Mouse (Mus musculus) spleen, postnatal 36 days (tissue): Measurements from ENCODE around the gene Manbal.

Experiments used
- DNase-seq, 2 experiments: peaks; one replicate each; pipeline ENCODE4 v3.0.0; 2022; ENCODE audit warnings: low spot score in 2 of 2, mixed read lengths in 1 of 2

The Manbal gene

DNA sequence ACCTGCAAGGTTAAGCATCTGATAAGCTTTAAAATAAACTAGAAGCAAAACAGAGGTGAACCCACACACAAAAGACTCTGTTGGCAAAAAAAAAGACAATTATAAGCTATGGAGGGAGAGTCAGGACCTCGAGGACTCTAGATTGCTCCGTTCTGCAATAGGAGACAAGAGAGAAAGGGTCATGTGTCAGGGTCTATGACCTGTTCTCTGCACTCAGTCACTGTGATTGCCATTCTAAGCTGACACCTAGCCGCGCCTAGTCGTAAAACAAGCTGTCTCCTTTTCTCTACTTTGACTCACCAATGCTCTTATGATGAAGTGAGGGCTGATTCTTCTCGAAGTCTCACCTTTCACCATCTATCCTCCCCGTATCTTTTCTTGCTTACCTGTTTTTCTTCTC is 45.1 kb downstream of the Manbal start:
- DNase-seq = no peak

DNA sequence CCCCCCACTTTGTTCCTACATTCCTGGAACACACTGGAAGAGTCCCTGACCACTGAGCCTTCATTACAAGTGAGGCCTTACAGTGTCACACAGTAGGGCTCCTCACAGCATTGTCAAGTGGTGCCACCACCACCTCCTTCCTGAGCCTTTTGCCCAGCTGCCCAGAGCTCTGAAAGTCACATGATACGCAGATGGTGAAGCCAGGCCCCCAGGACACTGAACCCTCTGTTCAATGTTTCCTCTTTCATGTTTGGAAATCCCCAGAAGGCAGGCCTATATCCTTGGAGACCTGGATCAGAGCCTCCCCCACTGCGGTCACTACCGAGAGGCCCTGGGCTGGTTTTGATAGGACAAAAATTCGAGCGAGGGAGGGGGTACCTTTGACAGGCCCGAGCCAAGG is 49.8 kb downstream of the Manbal start:
- no peak for DNase-seq

DNA sequence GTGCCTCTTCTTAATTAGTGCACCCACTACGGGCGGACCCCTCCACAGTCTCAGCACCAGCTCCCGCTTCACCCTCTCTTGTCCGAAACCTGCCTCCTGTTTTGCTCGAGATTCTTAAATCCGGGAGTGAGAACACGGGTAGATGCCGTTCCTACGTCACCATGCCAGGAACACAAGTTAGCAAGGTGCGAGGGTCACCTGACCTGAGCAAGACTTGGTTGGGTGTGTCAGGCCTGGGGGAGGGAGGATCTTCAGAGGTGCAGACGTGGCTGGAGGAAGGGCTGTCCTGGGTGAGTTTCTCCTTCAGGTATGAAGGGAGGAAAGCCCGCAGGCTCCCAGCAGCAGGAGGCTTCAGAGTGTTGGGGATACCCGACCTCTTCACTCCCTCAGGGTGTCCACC is 50.8 kb downstream of the Manbal start, which contains the start of gene Src:
Src (plus strand) TSS at position 239 of the 400 bp plus-strand sequence.
- no peak for DNase-seq

DNA sequence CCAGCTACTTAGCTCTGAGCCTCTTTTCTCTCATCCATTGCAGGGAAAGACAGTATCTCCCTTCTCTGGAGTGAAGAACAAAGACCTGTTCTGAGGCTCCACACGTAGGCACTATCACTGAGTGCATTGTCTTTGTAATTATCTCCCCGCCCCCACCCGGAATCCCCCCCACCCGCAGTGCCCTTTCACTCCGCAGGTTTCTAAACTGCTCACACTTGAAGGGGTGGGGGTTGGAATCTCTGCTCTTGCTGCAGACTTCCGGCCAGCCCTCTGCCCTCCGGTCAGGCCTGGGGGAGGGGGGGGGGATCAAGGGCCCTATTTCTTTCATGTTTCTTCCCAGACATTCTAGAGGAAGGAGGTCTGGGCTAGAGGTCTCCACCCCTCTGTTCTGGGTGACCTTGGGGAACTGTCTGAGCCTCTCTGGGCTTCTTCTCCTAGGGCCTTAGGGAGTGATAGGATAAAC is 51.2 kb downstream of the Manbal start:
- no peak for DNase-seq

DNA sequence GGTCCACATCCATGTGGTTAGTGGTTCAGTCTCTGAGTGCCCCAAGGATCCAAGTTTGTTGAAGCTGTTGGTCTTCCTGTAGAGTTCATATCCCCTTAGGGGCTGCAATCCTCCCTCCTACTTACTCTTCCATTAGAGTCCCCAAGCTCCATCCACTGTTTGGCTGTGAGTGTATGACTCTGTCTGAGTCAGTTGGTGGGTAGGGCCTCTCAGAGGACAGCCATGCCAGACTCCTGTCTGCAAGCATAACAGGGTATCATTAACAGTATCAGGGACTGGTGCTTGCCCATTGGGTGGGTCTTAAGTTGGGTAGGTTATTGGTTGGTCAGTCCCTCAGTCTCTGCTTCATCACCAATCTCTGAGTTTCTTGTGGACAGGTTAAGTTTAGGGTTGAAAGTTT is 52.1 kb downstream of the Manbal start:
- DNase-seq = no peak

DNA sequence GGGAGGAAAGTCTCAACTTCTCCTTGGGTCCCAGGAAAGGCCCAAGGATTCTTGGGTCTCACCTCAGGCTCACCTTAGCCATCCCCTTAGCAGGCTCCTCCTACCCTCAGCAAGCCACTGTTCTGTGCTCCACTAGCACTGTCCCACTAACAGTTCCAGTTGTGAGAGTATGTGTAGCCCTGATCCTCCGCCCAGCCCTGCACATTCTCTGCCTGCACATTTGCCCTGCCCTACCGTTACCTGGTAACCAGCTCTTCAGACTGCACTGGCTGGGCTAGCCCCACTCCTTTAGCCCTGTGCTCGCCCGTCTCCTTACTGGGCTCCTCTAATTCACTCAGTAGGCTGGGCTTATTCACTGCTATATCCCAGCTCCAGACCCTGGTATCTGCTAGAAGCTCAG is 53.0 kb downstream of the Manbal start:
- DNase-seq = no peak

DNA sequence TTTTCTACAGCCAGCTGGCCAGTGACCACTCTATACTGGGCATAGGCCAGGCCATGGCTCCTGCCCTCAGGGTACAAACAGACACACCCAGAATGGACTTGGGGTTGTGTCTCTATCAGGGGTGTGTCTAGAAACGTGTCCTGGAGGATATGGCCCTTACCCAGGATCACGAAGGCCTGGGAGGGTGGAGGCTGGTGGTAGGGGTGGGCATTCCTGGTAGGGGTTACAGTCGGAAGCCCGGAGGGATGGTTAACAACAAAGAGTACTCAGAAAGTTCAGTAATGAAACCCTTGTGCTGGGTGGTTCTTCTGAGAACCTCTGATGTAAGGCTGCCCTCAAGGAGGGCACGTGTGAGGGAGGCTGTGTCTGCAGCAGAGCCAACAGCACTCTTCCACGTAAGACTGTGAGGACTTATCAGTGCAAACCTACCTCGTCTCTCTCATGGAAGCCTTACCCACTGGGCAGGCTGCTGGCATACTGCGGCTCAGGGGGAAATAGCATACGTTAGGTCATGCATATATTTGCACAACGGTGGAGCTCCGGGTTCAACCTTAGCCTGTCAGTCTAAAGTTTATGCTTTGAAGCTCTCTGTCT is 54.8 kb downstream of the Manbal start:
- no peak for DNase-seq

DNA sequence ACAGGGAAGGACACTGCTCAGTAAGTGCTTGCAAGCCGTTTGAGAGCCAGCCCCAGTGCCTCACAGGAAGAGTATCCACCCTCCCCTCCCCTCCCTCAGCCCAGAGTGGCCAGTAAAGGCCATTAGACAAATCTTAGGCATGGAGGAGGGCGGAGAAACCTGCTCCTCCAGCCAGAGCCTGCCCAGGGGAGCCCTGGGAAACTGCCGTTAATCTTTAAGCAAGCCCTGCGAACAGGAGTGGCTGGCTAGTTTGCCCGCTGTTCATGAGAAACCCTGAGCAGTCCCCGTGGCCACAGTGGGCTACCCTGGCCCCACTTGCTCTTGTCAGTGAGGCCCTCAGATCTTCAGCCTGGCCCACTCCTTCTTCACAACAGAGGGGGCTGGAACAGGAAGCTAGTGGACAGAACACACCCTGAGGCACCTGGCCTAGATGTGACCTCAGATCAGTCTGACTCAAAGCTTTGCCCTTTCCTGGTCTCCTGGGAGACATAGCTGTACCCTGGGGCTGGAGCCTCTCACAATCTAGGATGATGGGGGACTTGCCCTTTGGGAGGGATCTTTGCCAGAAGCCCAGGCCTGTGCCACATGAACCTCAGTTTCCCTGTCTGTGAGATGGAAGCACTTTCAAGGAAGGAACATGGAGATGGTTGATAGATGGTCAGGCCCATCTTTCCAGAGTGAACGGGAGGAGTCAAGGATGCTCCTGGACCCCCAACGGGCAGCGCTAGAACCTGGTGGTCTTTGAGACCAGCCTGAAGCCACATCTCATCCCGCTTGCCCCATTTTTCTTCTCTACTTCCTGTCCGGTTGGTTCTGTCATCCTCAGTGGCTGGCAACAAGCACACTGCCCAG is 55.7 kb downstream of the Manbal start:
- DNase-seq = no peak

DNA sequence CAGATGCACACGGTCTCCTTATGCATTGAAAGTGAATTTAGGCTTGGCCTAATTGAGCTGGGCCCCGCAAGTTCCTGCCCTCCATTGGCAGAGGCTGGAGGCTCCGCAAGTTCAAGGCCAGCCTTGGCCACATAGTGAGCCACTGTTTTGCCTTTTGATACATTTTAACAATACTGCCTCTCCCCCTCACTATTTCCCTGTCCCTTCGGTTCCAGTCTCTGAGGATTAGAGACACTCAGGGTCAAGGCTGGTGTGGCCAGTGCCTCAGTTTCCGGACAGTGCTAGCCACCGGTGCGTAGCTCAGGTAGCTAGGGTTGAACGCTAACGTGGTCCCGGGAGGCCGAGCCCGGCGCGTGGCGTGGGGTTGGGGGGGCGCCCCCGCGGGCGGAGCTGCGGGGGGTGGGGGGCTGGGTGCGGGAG is 56.3 kb downstream of the Manbal start:
- no peak for DNase-seq

DNA sequence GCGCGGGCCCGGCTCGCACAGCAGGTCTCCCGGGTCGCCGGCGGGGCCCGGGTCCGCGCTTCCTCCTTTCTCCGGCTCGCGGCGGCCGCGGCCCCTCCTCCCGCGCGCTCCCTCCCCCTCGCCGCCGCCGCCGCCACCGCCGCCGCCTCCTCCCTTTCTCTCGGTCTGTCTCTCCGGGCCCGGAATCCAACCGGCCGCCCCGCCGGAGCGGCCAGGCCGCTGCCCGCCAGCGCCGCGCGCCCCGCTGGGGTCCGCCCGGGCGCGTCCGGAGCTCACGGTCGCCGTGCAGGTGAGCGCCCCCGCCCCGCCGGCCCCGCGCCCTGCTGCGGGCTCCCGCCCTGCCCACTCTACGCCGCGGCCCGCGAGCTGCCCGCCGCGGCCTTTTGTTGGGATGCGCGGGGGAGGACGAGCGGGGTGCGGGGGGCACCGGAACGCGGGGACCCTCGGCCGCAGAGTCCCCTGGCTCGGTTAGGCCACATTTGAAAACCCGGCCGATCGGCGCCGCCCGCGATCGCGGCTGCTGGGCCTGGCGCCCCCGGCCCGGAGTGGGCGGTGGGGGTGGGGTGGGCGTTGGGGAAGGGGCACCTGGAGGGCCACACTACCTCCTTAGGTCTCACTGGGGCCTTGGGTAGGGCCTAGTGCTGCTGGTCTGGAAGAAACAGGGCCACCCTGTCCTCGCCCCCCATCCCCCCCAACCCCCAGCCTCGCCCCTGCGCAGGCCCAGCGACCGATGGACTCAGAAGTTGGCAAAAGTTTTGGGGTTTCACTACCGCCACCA is 56.9 kb downstream of the Manbal start:
- peak in 1 of 2 experiments; percentile 11 for DNase-seq

DNA sequence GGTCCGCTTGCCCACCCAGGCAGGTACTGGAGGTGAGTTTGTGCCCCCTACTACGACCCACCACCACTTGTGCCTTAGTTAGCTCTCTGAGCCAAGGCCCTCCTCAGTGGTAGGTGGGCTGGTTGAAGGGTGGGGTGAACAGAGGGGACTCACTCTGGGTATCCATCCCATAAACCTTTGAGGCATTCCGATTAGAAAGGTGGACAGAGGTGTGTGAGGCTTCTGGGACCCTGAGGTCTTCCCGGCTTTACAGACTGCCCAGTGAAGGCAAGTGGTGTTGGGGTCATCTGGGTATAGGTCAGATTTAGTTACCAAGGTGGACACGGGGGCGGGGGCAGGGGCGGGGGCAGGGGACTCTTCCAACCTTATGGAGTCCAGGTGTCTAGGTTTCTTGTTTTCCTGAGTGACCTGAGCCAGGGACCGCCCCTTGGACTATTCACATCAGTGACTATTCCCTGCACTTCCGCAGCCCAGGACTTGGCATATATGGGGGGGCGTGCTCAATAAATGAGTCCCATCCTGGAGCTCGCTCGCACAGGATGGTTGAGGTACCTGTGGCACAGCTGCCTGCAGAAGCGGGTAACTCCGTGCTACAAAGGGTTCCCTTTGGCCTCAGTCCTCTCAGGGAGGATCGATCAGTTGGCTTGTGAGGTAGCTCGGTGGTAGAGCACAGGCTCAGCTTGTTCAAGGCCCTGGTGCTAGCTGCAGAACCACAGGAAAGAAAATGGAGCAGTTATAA is 57.7 kb downstream of the Manbal start:
- no peak for DNase-seq

DNA sequence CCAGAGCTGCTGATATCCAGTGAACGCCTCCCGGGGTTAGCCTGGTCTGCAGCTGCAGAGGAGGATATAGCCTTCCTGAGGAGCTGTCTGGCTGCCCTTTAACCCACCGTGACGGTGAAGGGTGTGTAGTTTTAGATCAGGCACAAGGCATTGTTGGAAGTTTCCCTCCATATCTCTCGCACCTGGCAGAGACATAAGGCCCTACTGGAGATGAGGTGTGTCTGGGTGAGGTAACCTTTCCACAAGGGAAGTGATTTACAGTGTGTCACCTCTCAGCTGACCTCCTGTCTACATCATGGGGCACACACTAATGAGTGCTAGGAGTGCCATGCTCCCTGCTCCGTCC is 58.2 kb downstream of the Manbal start:
- no peak for DNase-seq

DNA sequence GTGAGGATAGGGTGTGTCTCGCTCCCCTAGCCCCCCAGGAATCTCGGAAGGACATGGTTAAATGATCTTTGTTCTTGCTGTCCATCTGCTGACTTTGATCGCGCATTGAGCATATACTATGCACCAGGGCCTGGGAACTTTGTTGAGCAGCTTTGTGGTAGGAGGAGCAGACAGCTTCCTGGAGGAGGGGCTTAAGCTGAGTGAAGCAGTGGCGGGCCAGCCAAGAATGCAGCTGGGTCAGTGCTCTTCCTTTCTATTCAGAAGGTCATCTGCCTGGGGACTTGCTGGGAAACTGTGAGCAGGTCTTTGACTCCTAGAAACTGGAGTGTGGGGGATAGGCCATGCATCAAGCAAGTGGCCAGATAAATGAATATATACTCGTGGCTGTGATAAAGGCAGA is 58.8 kb downstream of the Manbal start:
- DNase-seq = no peak

DNA sequence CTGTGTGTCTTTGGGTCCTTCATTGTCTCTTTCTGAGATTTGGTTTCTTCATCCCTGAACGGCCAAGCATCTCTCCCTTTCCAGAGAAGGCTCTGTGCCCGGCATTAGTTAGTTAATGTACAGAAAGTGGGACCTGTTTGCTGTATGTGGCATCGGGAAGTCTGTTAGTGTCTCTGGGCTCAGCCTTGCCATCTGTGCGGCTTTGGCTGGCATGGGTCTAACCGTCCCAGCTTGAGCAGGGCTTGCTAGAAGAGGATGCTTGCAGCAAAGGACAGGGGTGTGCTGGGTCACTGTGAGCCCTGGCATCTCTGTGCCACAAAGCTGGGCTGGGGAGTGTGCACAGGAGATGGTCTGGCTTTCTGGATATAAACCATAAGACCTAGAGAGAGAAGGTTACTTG is 59.8 kb downstream of the Manbal start:
- DNase-seq = no peak

DNA sequence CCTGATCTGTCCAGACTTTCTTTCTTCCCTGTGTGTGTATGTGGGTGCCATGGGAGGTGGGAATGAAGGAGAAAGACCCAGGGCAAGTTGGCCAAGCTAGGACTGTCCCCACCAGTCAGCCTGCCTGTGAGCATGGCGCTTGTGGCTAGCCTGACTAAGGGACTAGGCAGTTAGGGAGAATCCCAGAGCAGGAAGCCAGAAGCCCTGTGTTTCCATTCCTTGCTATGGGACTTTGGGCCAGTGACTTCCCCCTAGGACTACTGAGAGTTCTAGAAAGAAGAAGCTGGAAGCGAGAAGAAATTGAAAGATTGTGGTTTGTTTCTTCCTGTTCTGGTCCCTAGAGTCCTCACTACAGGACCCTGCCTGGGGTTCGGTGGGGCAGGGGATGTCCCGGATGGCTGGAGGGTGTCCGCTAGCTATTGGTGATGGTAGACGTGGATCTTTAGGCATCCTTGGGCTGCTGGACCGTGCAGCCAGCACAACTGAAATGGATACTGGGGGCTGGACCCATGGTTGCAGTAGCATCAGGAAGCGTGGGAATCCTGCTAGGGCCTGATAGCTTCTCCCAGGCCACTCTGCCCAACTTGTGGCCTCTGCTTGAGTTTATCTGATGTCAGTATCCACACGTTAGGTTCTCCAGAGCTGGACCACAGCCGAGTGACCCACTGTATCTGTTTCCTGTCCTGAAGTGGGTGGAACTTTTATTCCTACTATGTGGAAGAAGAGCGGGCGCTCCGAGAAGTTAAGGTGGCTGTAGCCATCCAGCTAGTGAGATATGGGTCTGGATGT is 61.2 kb downstream of the Manbal start:
- peak; percentile 50 to 56 for DNase-seq

DNA sequence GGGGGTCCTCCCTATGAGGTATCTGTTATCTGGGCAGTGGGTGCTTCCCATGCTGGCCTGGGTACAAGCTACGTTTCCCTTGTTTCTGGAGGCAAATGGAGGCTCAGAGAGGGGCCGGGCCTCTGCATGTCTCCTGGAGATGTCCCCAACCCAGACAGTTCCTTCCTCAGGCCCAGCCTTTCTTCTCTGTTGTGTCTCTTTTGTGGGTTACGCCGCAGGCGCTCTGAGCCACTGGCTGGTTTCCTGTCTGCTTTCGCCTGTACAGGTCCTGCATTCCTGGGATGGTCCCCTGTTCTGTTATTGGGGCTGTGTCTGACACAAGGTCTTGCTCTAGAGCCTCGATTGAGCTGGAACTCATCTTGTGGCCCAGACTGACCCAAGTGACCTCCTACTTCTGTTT is 62.3 kb downstream of the Manbal start:
- no peak for DNase-seq

DNA sequence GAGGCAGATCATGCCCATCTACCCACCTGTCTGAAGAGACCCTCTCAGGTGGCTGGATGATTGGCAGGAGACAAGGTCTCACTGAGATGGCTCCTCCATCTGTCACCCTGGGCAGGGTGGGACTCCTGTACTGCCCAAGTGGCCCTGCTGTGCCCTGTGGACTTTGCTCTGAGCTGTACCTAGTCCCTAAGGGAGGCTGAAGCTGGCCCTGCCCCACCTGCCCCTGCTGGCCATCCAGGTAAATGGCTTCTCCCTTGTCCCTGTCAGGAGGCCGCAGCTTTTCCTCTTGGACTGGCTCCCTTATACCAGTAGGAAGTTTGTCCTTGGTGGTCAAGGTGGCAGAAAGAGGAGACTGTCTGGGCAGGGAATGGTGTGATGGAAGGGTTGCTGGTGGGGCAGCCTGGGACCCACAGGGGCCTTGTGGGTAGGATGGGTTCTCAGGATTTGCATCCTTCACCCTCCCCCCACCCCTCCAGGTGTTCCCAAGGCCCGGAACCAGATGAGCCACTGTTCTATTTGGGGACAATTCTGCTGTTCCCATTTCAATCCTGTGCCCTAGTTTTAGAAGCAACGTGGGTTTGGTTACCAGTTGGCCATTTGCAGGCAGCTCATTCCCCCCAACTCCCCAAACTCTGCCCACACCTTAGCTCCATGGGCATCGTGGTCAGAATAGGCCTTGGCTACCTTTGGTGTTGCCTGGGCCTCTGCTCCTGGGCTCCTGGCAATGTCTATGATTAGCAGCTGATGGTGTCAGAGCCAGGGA is 63.5 kb downstream of the Manbal start:
- no peak for DNase-seq

DNA sequence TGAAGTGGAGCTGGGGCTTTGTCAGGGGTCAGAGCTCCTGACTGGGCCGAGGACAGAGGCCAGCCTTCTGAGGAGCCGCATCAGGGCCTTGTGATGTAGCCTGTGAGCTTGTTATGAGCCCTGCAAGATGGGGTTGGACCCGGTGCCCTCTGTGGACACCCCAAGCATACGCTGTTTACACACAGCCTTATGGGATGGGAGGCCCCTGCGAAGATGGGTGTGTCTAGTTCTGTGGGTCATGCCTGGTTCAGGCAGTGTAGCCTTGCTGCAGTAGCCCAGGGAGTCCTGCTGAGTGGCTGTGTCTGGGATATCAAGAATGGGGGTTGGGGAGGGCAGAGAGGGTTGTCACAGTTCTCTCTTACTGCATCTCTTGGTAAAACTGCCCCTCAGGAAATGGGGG is 64.5 kb downstream of the Manbal start:
- no peak for DNase-seq

DNA sequence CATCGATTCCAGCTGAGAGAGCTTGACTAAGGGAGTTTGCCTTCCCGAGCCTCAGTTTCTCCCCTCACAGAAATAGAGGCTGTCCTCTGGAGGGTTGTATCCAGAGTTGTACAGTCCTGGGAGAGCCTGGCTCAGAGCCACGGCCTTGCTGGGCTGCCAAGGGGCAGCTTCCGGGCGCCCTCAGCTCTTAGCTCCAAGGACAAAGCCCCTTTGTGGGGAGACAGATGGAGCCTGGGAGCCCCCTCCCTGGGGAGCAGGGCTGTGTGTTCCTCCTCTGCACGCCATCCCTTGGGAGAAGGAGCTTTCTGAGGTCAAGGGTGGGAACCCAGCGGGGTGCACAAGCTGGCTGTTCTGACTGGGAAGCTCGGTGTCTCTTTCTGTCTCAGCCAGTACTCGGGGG is 65.1 kb downstream of the Manbal start:
- DNase-seq = no peak

DNA sequence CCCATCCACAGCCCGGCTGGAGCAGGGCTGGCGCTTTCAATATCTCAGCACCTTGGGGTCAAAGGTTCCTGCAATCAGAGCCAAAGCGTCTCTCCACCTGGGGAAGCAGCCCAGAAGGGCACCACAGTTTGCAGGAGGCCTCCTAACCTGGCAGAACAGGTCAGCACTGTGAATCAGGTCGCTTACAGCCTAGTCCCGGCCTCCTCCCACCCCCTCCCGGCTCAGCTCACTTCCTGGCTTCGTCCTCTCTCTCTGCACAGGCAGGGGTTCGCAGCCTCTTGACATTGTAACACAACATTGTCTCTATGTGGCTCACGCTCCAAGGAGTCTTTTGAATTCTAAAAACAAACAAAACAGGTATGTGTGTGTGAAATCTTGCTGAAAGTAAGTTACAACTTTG is 66.6 kb downstream of the Manbal start:
- no peak for DNase-seq
